Mouse (Mus musculus): ENCODE results near the gene Hnrnpa2b1. TPM values are rescaled to one million over a fixed set of nuclear protein-coding genes. Genes with fewer than 3 reads are reported as not detected.

Gene Hnrnpa2b1
- total RNA-seq, 2 experiments from 2014 or later, result 1,487 to 1,811 TPM

- ATAC-seq (replicated peaks; ENCODE audit: low FRiP score, poor library complexity, severe bottlenecking), result no peak
Observed at GRCm38 (mm10) chr6:51423466-51424122, 46.1 kb downstream of the Hnrnpa2b1 start.

- no peak for ATAC-seq (replicated peaks; ENCODE audit: low FRiP score, poor library complexity, severe bottlenecking)
Observed at GRCm38 (mm10) chr6:51417306-51417936, 52.3 kb downstream of the Hnrnpa2b1 start.

- ATAC-seq (replicated peaks; ENCODE audit: low FRiP score, poor library complexity, severe bottlenecking), result no peak
Observed at GRCm38 (mm10) chr6:51416433-51416832, 53.3 kb downstream of the Hnrnpa2b1 start.

Other genes starting within 250 kb of the Hnrnpa2b1 start
- gene Nfe2l3, start 37.2 kb downstream of the Hnrnpa2b1 start, total RNA-seq (2015; ENCODE audit: low replicate concordance), result 1.4 TPM in 1 of 2 replicates, not detected in the other
- 0.51 TPM in 1 of 2 replicates, not detected in the other for gene Nfe2l3, start 37.2 kb downstream of the Hnrnpa2b1 start, total RNA-seq (2017; ENCODE audit: low replicate concordance)
- 276 and 309 TPM in 2 replicates for gene Cbx3, start 466 bp upstream of the Hnrnpa2b1 start, total RNA-seq (2015; ENCODE audit: low replicate concordance)
- gene Cbx3, start 466 bp upstream of the Hnrnpa2b1 start, total RNA-seq (2017; ENCODE audit: low replicate concordance), result 350 and 420 TPM in 2 replicates
- gene Snx10, start 54.0 kb upstream of the Hnrnpa2b1 start, total RNA-seq (2015; ENCODE audit: low replicate concordance), result 9.7 and 21.4 TPM in 2 replicates
- gene Snx10, start 54.0 kb upstream of the Hnrnpa2b1 start, total RNA-seq (2017; ENCODE audit: low replicate concordance), result 12.0 and 13.5 TPM in 2 replicates